Mouse (Mus musculus) 3T3-L1 (cell line): ENCODE measurements at regions not wholly inside any gene's neighbourhood (a gene's known extent, or its start where the extent isn't known, plus 50 kb on each side); places are given as distances from the start of the nearest gene placed in this dataset.

Experiments
- DNase-seq: peaks from one replicate; pipeline ENCODE4 v3.0.0-alpha.2; 2015; ENCODE audit warnings: low read depth, low spot score

DNA sequence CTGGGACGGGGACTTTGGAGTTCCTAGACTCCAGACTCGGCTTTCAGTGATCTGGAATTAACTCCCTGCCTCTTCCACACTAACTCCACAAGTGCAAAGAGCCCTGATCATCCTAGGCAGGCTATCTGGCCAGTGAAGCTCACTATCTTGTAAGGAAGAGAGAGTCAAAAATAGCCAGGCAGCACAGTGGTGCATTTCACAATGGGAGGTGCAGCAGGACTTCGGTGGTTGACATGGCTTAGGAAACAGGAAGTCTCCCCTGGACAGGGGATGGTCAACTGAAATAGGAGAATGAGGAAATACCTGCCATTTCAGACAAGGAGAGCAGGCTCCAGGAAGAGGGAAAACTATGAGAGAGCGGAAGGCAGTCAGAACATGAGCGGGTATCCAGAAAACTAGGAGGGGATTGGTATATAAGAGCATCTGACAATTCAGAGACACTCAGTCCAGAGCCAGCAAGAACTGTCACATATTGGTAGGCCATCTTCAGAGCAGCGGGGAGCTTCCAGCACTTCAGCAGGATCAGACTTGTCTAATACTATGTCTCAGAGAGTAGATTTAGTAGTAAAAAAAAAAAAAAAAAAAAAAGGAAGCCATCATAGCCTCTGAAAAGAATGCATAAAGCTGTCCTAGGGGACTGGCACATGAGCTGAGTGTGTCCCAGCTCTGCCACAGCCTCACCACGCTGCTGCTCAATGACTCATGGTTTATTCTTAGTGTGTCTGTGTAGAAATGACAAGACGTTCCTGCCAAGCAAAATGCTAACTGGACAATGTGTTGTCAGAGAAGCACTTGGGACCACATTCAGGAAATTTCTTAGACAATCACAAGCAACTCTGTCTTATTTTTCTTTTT is 184.5 kb upstream of the Cpeb2 start:
- DNase-seq, result peak; percentile 69

- DNase-seq, result no peak
These were observed 183.3 kb upstream of the Cpeb2 start for GRCm38 (mm10) chr5:43049381-43050301.

DNA sequence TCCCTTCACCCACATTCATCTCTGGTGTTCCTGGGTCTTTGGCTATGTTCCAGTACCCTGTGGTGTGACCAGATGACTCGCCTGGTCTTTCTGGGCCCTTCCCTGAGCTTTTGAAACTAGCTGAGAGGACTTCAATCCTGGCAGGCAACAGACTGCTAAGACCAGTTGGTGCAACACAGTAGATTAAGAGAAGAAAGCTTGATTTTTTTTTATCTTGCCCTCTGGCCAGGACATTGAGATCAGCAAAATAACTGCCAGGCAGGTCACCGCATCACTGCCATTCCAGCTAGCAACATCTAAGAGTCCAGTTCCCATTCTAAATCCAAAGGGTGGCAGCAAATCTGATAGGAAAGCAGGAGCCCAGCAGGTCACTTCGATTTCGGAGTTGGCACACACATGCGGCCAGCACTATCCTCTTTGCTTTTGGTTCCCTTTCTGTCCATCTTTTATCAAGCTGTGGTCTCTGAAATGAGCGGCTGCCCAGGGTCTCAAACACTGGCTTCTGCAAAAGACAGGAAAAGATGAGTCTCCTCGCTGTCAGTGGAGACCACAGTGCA is 181.9 kb upstream of the Cpeb2 start:
- peak; percentile 60 for DNase-seq

- DNase-seq, result no peak
These were observed 180.3 kb upstream of the Cpeb2 start for GRCm38 (mm10) chr5:43052668-43053067.

DNA sequence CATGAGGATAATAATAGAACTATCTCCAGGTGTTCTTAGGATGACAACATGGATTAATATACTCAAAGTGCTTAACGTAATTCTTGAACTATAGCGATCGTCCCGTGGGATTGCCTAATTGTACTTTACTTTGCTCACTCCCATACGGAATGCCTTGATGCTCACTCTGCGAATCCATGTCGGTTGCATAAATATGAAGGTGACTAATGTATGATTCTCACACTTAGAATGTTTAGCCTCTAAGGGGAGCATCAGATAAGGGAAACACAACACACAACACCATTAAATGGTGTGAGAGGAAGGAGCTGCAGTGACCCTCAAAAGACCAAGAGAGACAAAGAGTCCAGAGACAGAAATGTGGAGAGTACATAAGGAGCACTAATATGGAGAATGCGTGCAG is 178.4 kb upstream of the Cpeb2 start:
- no peak for DNase-seq

DNA sequence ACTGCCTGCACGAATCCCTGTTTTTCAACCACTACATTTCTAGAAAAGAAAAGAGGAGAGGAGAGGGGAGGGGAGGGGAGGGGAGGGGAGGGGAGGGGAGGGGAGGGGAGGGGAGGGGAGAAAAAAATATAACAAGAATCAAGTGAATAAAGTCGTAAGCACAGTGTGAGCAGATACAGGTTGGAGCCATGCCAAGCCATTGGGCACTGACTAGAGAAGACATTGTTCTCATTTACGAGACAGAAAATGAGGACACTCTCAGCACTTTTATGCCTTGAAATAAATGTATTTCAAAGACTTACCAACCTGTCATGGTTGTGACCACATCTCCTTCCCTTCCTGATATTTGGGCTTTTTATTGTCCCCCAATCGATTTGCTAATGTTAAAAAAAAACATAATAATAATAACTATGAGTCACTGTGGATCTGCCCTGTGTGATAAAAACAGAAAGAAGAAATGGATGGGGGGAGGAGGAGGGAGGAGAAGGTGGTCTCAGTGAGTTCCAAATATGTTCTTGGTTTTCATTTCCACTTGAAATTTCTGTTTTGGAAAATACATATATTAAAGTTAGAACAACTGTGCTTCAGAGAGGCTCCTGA is 177.8 kb upstream of the Cpeb2 start:
- no peak for DNase-seq

DNA sequence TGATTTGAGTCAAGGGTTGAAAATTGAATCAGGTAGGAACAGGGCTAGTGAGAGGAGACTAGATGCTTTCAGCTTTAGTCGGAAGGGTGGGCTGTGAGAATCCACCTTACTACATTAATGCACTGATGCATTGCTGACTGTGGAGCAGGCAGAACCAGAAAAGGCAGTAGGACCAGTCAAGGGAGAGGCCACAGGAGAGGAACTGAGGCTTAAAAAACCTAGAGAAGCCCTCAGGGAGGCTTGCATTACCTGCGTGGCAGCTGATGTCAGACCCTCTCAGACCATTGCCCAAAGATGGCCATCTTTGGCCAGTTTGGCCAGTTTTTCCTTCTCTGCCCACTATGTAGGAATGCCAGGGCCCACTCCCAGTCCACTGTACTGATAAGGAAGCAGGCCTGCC is 176.5 kb upstream of the Cpeb2 start:
- no peak for DNase-seq

DNA sequence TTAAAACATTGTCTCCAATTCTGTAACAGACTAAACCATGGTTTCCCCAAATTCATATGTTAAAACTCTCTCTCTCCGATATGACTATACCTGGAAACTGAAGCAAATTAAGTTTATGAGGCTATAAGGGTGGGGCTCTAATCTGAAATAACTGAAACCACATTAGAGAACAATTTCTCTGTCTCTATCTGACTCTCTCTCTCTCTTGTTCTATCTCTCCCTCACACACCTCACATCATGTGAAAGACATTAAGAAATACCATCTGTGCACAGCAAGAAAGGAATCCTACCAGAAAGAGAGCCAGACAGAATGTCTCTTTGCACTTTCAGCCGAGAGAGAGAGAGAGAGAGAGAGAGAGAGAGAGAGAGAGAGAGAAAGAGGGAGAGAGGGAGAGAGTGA is 171.7 kb upstream of the Cpeb2 start:
- no peak for DNase-seq

DNA sequence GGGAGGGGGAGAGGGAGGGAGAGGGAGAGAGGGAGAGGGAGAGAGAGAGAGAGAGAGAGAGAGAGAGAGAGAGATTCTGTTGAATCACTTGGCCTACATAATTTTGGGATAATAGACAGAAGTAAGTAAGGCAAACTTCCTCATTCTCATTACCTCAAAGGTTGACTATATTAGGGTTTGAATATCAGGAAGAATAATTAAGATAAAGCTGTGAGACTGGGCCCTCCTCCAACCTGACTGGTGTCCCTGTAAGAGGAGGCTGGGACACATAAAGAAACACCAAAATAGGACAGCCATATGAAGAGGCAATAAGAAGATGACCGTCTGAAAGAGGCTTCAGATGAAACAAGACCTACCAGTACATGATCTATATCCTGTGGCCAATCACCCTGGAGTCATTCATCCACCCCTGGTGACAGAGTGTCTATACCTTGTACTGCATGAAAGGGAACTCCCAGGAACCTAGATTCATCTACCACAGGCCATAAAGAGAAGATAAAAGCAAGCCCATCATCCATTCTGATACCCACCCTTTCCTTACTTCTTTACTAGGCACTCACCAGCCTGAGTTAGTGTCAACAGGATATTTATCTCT is 171.1 kb upstream of the Cpeb2 start:
- DNase-seq, result no peak

- no peak for DNase-seq
These were observed 170.5 kb upstream of the Cpeb2 start for GRCm38 (mm10) chr5:43062499-43062898.

- DNase-seq, result no peak
These were observed 169.6 kb upstream of the Cpeb2 start for GRCm38 (mm10) chr5:43063386-43063785.

- DNase-seq, result no peak
These were observed 161.4 kb upstream of the Cpeb2 start for GRCm38 (mm10) chr5:43071541-43071940.

GRCm38 (mm10) chr5:43072340-43072739 is 160.6 kb upstream of the Cpeb2 start:
- DNase-seq, result peak; percentile 65

DNA sequence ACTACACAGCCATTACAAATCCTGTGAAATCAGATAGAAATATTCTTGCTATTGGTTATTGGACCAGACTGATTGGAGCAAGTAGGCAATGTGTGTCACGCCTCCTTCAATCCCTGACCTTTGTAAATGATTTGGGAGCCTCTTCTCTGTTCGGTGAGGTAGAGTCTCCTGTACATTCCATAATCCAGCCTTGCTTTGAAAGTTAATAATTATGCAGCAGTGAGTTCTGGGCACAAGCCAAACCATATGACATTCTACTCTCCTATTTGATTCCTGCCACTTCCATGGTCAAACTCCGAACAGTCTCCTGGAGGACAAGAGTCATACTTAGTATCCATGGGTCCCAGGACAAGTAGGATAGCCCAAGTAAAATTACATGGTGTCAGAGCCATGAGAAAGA is 158.4 kb upstream of the Cpeb2 start:
- DNase-seq, result no peak

DNA sequence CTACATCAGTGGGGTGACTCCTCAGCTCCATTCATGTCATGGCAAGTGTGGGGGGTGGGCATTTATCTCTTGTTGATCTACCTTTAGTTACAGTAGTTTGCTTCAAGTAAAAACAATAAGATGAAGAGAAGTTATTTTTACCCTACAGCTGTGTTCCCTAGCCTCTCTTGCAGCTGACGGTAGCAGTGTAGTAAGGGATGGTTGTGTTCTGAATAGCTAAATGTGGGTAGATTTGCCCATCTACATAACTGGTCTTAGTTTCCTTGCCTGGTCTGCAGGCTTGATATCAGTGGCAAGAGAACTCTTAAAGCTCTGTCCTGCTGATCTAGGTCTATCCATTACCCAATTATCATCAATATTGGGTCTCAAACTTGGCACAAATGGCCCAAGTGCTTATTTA is 152.7 kb upstream of the Cpeb2 start:
- DNase-seq, result no peak

GRCm38 (mm10) chr5:43081561-43082534 is 151.1 kb upstream of the Cpeb2 start:
- peak; percentile 64 for DNase-seq

DNA sequence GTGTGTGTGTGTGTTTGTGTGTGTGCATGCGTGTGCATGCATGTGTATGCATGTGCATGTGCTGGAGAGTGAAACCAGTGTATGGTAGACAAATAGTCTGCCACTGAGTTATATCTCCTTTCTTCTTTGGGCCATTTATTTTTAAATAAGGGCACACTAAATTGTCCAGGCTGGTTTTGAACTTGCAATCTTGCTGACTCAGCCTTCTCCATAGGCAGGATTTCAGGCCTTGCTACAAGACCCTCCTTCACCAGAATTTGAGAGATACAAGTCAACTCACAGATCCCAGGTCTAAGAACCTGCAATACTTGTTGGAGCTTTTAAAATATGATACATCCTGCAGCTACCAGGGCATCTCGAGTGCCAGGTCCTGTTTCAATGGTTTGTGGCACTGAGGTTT is 145.9 kb upstream of the Cpeb2 start:
- DNase-seq, result no peak

DNA sequence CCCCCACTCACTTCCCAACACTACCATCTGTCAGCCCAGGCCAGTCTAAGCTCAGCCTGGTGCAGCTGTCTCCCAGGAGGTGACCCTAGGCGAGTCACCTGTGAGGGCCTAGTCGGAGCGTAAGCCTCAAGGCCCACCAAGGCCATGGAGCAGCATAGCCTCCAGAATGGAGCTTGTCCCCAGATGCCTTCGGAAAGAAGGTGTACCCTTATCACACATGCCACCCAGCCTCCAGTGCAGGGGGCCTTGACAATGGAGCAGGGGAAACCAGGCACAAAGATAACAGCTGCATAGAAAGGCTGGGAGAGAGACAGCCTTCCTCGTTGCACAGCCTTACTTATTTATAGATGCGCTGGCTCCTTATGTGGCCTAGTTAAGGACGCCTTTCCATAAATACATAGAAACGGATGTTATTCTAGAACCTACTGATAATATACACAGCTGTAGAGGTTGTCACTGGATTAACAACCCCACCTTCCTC is 145.0 kb upstream of the Cpeb2 start:
- no peak for DNase-seq

- DNase-seq, result no peak
These were observed 144.1 kb upstream of the Cpeb2 start for GRCm38 (mm10) chr5:43088650-43089397.
